Mouse (Mus musculus) limb, embryonic 12.5 days (tissue): ENCODE measurements at regions not wholly inside any gene's neighbourhood (a gene's known extent, or its start where the extent isn't known, plus 50 kb on each side); places are given as distances from the start of the nearest gene placed in this dataset.

Source experiments
- ATAC-seq: fragments of 200-750 bp; cut with Nextera tagmentation; 2 replicates; pipeline ENCODE4 v1.8.0; 2017; ENCODE audit warnings: low read depth, moderate TSS enrichment; ENCODE audit not compliant: insufficient number of reproducible peaks, insufficient read depth, low FRiP score, low TSS enrichment
- H3K27ac ChIP-seq: fragments of 300-500 bp; sonication (generic); 2 replicates; pipeline ENCODE4 v1.5.1; 2016; ENCODE audit warnings: mild to moderate bottlenecking, moderate library complexity
- H3K27me3 ChIP-seq: fragments of 300-500 bp; sonication (generic); 2 replicates; pipeline ENCODE4 v1.6.1; 2016; ENCODE audit warnings: mild to moderate bottlenecking, moderate library complexity
- H3K36me3 ChIP-seq: fragments of 300-500 bp; sonication (generic); 2 replicates; pipeline ENCODE4 v1.6.1; 2016; ENCODE audit warnings: mild to moderate bottlenecking, moderate library complexity
- H3K4me1 ChIP-seq: fragments of 300-500 bp; sonication (generic); replicated peaks from 2 replicates; pipeline ENCODE4 v1.6.1; 2016
- H3K4me2 ChIP-seq: fragments of 300-500 bp; sonication (generic); 2 replicates; pipeline ENCODE4 v1.6.1; 2016; ENCODE audit warnings: mild to moderate bottlenecking, moderate library complexity
- H3K4me3 ChIP-seq: fragments of 300-500 bp; sonication (generic); replicated peaks from 2 replicates; pipeline ENCODE4 v1.5.1; 2016; ENCODE audit warnings: mild to moderate bottlenecking
- H3K9ac ChIP-seq: fragments of 300-500 bp; sonication (generic); replicated peaks from 2 replicates; pipeline ENCODE4 v1.6.1; 2016; ENCODE audit warnings: mild to moderate bottlenecking, moderate library complexity
- H3K9me3 ChIP-seq: fragments of 300-500 bp; sonication (generic); 2 replicates; pipeline ENCODE4 v1.6.1; 2016; ENCODE audit warnings: mild to moderate bottlenecking, moderate library complexity
- WGBS: fragments of 180-500 bp; shearing (Covaris S2); methylation state at CpG from one replicate; pipeline ENCODE4 v1.1.7; 2016; 5-methylcytosine and 5-hydroxymethylcytosine counted together

DNA sequence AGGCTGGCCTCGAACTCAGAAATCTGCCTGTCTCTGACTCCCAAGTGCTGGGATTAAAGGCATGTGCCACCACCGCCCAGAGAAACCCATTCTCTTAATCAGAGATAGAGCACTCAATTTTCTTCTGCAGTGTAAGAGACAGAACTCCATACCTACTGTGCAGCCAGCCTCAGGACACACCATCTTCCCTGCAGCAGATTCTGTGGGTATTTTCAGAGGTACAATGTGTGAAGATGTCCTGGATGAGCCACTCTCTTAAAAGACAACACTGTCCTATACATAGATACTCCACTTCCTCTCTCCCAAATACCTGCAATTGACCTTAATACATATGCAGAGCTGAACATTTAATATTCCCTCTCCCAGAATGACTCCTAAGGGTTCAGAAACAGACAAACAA, 111.5 kb downstream of the Nr1d2 start:
- Histone ChIP-seq H3K27ac (no peak overlapping the region), H3K9ac (no peak overlapping the region), H3K36me3 (no peaks in the 10 kb centered on the region), H3K4me3 (no peak overlapping the region), H3K4me1 (no peaks in the 10 kb centered on the region), H3K9me3 (no peaks in the 10 kb centered on the region), H3K27me3 (no peaks in the 10 kb centered on the region), H3K4me2 (no peak overlapping the region)
- no peak for ATAC-seq
- 72% methylated on average over 2 of the region's 2 CpGs for WGBS

DNA sequence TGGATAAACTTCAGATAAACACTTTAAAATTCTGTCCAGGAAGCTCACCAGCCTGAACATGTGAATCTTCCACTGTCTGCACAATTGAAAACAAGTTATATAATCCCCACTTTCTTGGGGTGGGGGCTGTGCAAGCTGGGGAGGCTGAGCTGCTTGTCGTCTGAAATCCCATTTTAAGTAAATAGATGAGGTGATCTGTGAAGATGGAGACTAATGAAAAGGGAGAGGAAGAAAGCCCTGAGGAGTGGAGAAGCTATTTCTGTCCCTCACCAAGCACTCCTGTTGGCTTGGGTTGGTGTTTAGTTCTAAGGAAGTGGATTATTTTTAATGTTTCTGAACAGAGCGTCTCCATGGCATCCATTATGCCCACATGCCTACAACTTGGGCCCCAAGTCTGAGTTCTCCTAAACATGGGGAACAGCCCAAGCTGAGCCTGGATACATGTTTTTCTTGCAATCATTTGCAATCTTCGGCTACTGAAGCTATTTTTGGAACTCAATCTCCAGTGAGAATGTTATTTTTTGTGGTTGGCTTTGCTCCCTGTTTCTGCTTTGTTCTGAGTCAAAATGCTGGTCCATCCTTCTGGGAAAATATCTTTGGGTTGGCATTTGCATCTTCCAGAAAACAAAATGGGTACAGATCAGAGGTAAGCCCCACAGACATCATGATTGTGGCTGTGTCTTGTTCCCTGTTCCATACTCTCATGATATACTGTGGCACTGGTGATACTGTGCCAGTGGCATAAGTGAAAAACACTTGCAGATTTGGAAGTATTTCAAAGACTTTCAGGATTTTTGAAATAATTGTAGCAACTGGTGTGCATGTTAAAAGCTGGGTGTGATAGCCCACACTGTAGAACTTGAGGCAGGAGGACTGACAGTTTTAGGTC, 131.8 kb downstream of the Nr1d2 start:
- Histone ChIP-seq H3K4me2 (no peak overlapping the region), H3K9ac (no peak overlapping the region), H3K9me3 (peaks cover 3% of the 10 kb centered on the region; the same call in 1 of the 2 replicates), H3K27ac (no peak overlapping the region), H3K27me3 (no peaks in the 10 kb centered on the region), H3K36me3 (no peaks in the 10 kb centered on the region), H3K4me1 (peaks cover 5% of the 10 kb centered on the region; the same call in 1 of the 2 replicates), H3K4me3 (no peak overlapping the region)
- no peak for ATAC-seq
- WGBS: 72% methylated on average over 3 of the region's 3 CpGs

DNA sequence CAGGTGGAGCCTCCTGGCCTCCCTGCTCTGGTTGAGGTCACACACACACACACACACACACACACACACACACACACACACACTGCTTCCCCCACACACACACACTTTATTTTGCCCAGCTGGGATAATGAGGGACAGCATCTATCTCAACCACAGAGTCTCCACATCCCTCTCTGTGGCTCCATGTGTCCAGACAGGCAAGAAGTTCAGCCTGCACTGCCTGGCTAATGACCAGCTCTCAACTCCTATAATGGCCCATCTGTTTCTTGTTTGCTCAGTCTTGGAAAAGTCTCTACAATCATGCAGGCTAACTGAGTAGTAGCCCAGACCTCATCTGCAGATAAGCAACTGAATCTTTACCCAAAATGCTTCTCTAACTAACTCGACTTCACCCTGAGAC, 133.3 kb downstream of the Nr1d2 start:
- H3K9ac ChIP-seq: no peak overlapping the region
- H3K4me3 ChIP-seq: no peak overlapping the region
- H3K9me3 ChIP-seq: peaks cover 3% of the 10 kb centered on the region; the same call in 1 of the 2 replicates
- H3K4me1 ChIP-seq: peaks cover 5% of the 10 kb centered on the region; the same call in 1 of the 2 replicates
- no peaks in the 10 kb centered on the region for H3K36me3 ChIP-seq
- no peak overlapping the region for H3K4me2 ChIP-seq
- ATAC-seq: peak; percentile 82
- WGBS: 42% methylated on average over 1 of the region's 1 CpGs
- no peaks in the 10 kb centered on the region for H3K27me3 ChIP-seq
- no peak overlapping the region for H3K27ac ChIP-seq

DNA sequence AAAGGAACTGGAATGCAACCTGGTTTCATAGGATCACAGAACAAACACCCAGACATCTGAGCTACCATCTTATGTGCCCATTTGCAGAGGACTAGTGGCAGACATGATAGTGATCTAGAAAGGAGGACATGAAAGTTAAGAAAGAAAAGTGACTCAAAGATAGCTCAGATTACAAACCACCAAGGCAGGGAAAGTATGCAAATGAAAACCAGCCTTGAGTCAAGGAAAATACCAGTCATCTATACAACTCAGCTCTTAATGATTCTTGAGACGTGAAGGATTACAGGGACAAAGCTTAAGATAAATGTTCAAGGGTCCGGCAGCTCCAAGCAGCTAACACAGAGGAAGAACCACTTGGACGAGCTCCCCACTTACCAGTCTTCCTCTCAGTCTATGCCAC, 138.7 kb downstream of the Nr1d2 start:
- H3K27me3 ChIP-seq: no peaks in the 10 kb centered on the region
- no peak overlapping the region for H3K4me3 ChIP-seq
- H3K9me3 ChIP-seq: no peaks in the 10 kb centered on the region
- H3K9ac ChIP-seq: no peak overlapping the region
- WGBS: 83% methylated on average over 3 of the region's 3 CpGs
- no peaks in the 10 kb centered on the region for H3K4me1 ChIP-seq
- no peak overlapping the region for H3K4me2 ChIP-seq
- ATAC-seq: no peak
- no peaks in the 10 kb centered on the region for H3K36me3 ChIP-seq
- H3K27ac ChIP-seq: no peak overlapping the region
